Mouse (Mus musculus) spleen, adult 2 months (tissue): Measurements from ENCODE around the gene Mrgpra9.

Source experiments
- CTCF ChIP-seq: fragments of 200-500 bp; IDR thresholded peaks from 2 replicates; pipeline ENCODE4 v1.5.1; 2011; ENCODE audit warnings: mild to moderate bottlenecking, inconsistent platforms; ENCODE audit not compliant: insufficient read depth, insufficient read length, insufficient replicate concordance; ENCODE audit errors: extremely low read depth
- POLR2A ChIP-seq: fragments of 200-500 bp; IDR thresholded peaks from 2 replicates; pipeline ENCODE4 v1.6.1; 2011; ENCODE audit warnings: low read depth, low read length, inconsistent platforms

DNA sequence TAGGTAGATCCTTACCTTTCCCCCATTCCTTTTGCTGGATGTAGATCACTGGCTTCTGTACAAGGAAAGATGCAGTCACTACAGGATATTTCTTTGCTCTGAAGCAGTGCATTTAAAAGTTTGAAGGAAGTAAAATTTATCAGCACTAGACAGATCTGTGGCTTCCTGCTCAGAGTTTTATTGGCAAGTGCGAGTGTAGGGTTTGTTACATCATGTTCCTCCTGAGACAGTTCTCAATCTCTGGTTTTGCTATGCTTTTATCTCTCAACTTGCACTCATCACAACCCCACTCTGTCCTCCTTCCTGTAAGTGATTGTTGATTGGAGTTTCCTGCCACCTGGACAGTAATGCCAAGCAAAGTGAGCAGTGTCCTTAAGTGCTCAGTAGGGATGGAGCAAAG lies at the start of gene Mrgpra9:
- TF ChIP-seq POLR2A (no peak), CTCF (no peak)
